Mouse (Mus musculus) neural tube, embryonic 13.5 days (tissue): ENCODE results near the gene Picalm. TPM values are rescaled to one million over a fixed set of nuclear protein-coding genes. Genes with fewer than 3 reads are reported as not detected.
A peak's percentile ranks its signal among the peaks of the same experiment; 100 is the strongest.
"Not testable (repeated sequence)": the region's sequence is repeated elsewhere in the genome, so short reads cannot be mapped to it uniquely, and the experiment has no call there.

Source experiments
- ATAC-seq: fragments of 200-750 bp; cut with Nextera tagmentation; 2 replicates; pipeline ENCODE4 v1.8.0; 2017; ENCODE audit warnings: low read depth, mild to moderate bottlenecking, moderate TSS enrichment, moderate library complexity
- H3K27ac ChIP-seq: fragments of 300-500 bp; sonication (generic); replicated peaks from 2 replicates; pipeline ENCODE4 v1.5.1; 2015; ENCODE audit warnings: moderate library complexity, mild to moderate bottlenecking, inconsistent platforms
- H3K27me3 ChIP-seq: fragments of 300-500 bp; sonication (generic); 2 replicates; pipeline ENCODE4 v1.6.1; 2015; ENCODE audit warnings: mild to moderate bottlenecking, inconsistent platforms
- H3K36me3 ChIP-seq: fragments of 300-500 bp; sonication (generic); 2 replicates; pipeline ENCODE4 v1.6.1; 2015; ENCODE audit warnings: mild to moderate bottlenecking, inconsistent platforms
- H3K4me1 ChIP-seq: fragments of 300-500 bp; sonication (generic); replicated peaks from 2 replicates; pipeline ENCODE4 v1.6.1; 2015; ENCODE audit warnings: inconsistent platforms
- H3K4me2 ChIP-seq: fragments of 300-500 bp; sonication (generic); 2 replicates; pipeline ENCODE4 v1.6.1; 2015; ENCODE audit warnings: inconsistent platforms, mild to moderate bottlenecking, moderate library complexity
- H3K4me3 ChIP-seq: fragments of 300-500 bp; sonication (generic); 2 replicates; pipeline ENCODE4 v1.5.1; 2015; ENCODE audit warnings: mild to moderate bottlenecking, inconsistent platforms
- H3K9ac ChIP-seq: fragments of 300-500 bp; sonication (generic); 2 replicates; pipeline ENCODE4 v1.6.1; 2015; ENCODE audit warnings: moderate library complexity, mild to moderate bottlenecking, inconsistent platforms
- H3K9me3 ChIP-seq: fragments of 300-500 bp; sonication (generic); 2 replicates; pipeline ENCODE4 v1.6.1; 2016; ENCODE audit warnings: inconsistent platforms
- WGBS: fragments of 180-500 bp; shearing (Covaris S2); methylation state at CpG from one replicate; pipeline ENCODE4 v1.1.7; 2015; 5-methylcytosine and 5-hydroxymethylcytosine counted together
- polyA plus RNA-seq: library from polyadenylated mRNA; unstranded; fragments of >200 nt; fragmentation: Nextera tagmentation; extraction: Ambion mirVana; gene quantifications from 2 replicates; pipeline ENCODE4 v1.2.1, GENCODE M21; 2015

Gene Picalm
- polyA plus RNA-seq, 1 experiment from 2014 or later: 39.5 TPM

GRCm38 (mm10) chr7:90228075-90228474 is 98.1 kb downstream of the Picalm start:
- no peak for ATAC-seq
- Histone ChIP-seq H3K27ac (no peak overlapping the region), H3K9me3 (no peaks in the 10 kb centered on the region), H3K9ac (no peak overlapping the region), H3K27me3 (no peaks in the 10 kb centered on the region), H3K36me3 (no peaks in the 10 kb centered on the region), H3K4me1 (no peaks in the 10 kb centered on the region), H3K4me2 (no peak overlapping the region), H3K4me3 (no peak overlapping the region)
- WGBS: 87% methylated on average over 4 of the region's 4 CpGs

DNA sequence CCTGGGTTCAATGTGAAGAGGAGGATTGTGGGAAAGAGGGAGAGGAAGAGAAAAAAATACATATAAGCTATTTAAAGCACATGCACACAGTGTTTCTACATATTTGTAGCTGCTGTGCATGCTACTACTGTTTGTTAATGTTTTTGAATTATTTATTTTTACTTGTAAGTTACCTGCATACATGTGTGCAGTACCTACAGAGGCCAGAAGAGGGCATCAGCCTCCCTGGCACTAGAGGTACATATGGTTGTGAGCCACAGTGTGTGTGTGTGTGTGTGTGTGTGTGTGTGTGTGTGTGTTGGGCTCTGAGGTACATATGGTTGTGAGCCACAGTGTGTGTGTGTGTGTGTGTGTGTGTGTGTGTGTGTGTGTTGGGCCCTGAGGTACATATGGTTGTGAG is 98.9 kb downstream of the Picalm start:
- not testable (repeated sequence) for H3K9ac ChIP-seq, ATAC-seq, H3K27me3 ChIP-seq, H3K4me2 ChIP-seq, H3K9me3 ChIP-seq, H3K36me3 ChIP-seq, H3K4me1 ChIP-seq, H3K4me3 ChIP-seq, H3K27ac ChIP-seq

GRCm38 (mm10) chr7:90231431-90231830 is 101.4 kb downstream of the Picalm start:
- no peak overlapping the region for H3K27ac ChIP-seq
- no peaks in the 10 kb centered on the region; the same call in 1 of the 2 replicates for H3K4me1 ChIP-seq
- H3K27me3 ChIP-seq: no peaks in the 10 kb centered on the region
- H3K4me3 ChIP-seq: no peak overlapping the region
- no peak for ATAC-seq
- 89% methylated on average over 9 of the region's 9 CpGs for WGBS
- no peak overlapping the region for H3K9ac ChIP-seq
- no peaks in the 10 kb centered on the region for H3K36me3 ChIP-seq
- no peaks in the 10 kb centered on the region for H3K9me3 ChIP-seq
- H3K4me2 ChIP-seq: no peak overlapping the region

- Histone ChIP-seq H3K9me3 (no peaks in the 10 kb centered on the region), H3K4me2 (no peak overlapping the region), H3K9ac (no peak overlapping the region), H3K4me1 (no peaks in the 10 kb centered on the region; the same call in 1 of the 2 replicates), H3K4me3 (no peak overlapping the region), H3K27me3 (no peaks in the 10 kb centered on the region), H3K27ac (no peak overlapping the region), H3K36me3 (no peaks in the 10 kb centered on the region)
- ATAC-seq: no peak
- WGBS: 66% methylated on average over 4 of the region's 4 CpGs
Observed at GRCm38 (mm10) chr7:90233921-90234320, 103.9 kb downstream of the Picalm start.

GRCm38 (mm10) chr7:90236289-90236905 is 106.4 kb downstream of the Picalm start:
- H3K9ac ChIP-seq: no peak overlapping the region
- no peaks in the 10 kb centered on the region for H3K9me3 ChIP-seq
- no peak overlapping the region for H3K4me3 ChIP-seq
- H3K36me3 ChIP-seq: no peaks in the 10 kb centered on the region
- no peaks in the 10 kb centered on the region for H3K27me3 ChIP-seq
- no peaks in the 10 kb centered on the region; the same call in 1 of the 2 replicates for H3K4me1 ChIP-seq
- no peak overlapping the region for H3K4me2 ChIP-seq
- H3K27ac ChIP-seq: no peak overlapping the region
- no peak for ATAC-seq
- WGBS: 43% methylated on average over 4 of the region's 4 CpGs

GRCm38 (mm10) chr7:90243151-90243550 is 113.1 kb downstream of the Picalm start:
- 90% methylated on average over 6 of the region's 6 CpGs for WGBS
- H3K27ac ChIP-seq: no peak overlapping the region
- H3K4me3 ChIP-seq: no peak overlapping the region
- no peaks in the 10 kb centered on the region for H3K36me3 ChIP-seq
- no peaks in the 10 kb centered on the region for H3K9me3 ChIP-seq
- no peak overlapping the region for H3K9ac ChIP-seq
- H3K4me2 ChIP-seq: no peak overlapping the region
- no peak for ATAC-seq
- no peaks in the 10 kb centered on the region for H3K27me3 ChIP-seq
- H3K4me1 ChIP-seq: no peaks in the 10 kb centered on the region

GRCm38 (mm10) chr7:90243643-90244042 is 113.6 kb downstream of the Picalm start:
- Histone ChIP-seq H3K27ac (no peak overlapping the region), H3K36me3 (no peaks in the 10 kb centered on the region), H3K9me3 (no peaks in the 10 kb centered on the region), H3K4me3 (no peak overlapping the region), H3K27me3 (no peaks in the 10 kb centered on the region), H3K4me1 (no peaks in the 10 kb centered on the region), H3K4me2 (no peak overlapping the region), H3K9ac (no peak overlapping the region)
- WGBS: 79% methylated on average over 5 of the region's 5 CpGs
- no peak for ATAC-seq

DNA sequence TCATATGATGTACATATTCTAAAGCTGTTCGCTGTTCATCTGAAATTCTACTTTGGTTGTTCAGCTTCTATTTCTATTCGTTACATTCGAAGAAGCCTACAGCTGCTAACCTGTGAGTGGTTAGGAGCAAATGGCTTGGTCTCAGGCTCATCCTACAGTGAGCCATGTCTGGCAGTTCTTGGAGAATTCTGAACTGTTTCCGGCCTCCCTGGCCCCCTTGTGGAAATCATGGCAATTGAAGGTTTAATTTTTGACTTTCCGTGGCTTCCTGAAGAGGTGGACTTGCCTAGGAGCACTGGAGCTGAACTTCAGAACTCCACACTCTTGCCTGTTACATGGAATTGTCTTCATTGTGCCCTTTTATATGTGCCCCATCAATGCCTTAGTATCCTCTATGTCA is 122.9 kb downstream of the Picalm start:
- no peak for ATAC-seq

DNA sequence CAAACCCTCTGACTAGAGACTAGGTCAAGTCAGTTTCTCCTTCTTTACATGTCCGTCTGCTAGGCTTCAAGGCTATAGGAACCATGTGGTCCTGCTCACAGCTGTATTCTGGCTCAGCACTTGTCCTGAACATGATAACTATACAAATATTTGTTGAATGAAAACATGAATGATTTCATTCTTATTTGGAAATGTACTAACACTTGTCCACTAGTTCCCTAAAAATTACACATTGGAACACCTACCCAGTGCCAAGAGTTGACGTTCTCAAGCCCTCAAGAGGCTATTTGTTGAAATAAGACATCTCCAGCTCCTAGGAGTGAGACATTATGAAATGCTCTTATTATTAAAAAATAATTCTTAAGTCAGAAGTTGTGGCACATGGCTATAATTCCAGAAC is 128.7 kb downstream of the Picalm start:
- Histone ChIP-seq H3K4me2 (no peak overlapping the region), H3K27ac (no peak overlapping the region), H3K9ac (no peak overlapping the region), H3K4me1 (peaks cover 19% of the 10 kb centered on the region), H3K36me3 (no peaks in the 10 kb centered on the region), H3K9me3 (no peaks in the 10 kb centered on the region), H3K4me3 (no peak overlapping the region), H3K27me3 (no peaks in the 10 kb centered on the region)
- WGBS: 93% methylated on average over 2 of the region's 2 CpGs
- ATAC-seq: no peak

More for the DNA sequence above, 122.9 kb downstream of the Picalm start:
- H3K4me2 ChIP-seq: no peak overlapping the region
- H3K4me3 ChIP-seq: no peak overlapping the region
- 78% methylated on average over 5 of the region's 5 CpGs for WGBS
- H3K27me3 ChIP-seq: no peaks in the 10 kb centered on the region
- no peak overlapping the region for H3K27ac ChIP-seq
- H3K9me3 ChIP-seq: no peaks in the 10 kb centered on the region
- H3K36me3 ChIP-seq: no peaks in the 10 kb centered on the region
- no peak overlapping the region for H3K9ac ChIP-seq
- no peaks in the 10 kb centered on the region for H3K4me1 ChIP-seq

GRCm38 (mm10) chr7:90259899-90260298 is 129.9 kb downstream of the Picalm start:
- no peaks in the 10 kb centered on the region for H3K27me3 ChIP-seq
- WGBS: 81% methylated on average over 2 of the region's 2 CpGs
- H3K9ac ChIP-seq: no peak overlapping the region
- no peaks in the 10 kb centered on the region for H3K9me3 ChIP-seq
- ATAC-seq: no peak
- H3K4me3 ChIP-seq: no peak overlapping the region
- peaks cover 19% of the 10 kb centered on the region for H3K4me1 ChIP-seq
- no peaks in the 10 kb centered on the region for H3K36me3 ChIP-seq
- no peak overlapping the region for H3K27ac ChIP-seq
- H3K4me2 ChIP-seq: no peak overlapping the region

DNA sequence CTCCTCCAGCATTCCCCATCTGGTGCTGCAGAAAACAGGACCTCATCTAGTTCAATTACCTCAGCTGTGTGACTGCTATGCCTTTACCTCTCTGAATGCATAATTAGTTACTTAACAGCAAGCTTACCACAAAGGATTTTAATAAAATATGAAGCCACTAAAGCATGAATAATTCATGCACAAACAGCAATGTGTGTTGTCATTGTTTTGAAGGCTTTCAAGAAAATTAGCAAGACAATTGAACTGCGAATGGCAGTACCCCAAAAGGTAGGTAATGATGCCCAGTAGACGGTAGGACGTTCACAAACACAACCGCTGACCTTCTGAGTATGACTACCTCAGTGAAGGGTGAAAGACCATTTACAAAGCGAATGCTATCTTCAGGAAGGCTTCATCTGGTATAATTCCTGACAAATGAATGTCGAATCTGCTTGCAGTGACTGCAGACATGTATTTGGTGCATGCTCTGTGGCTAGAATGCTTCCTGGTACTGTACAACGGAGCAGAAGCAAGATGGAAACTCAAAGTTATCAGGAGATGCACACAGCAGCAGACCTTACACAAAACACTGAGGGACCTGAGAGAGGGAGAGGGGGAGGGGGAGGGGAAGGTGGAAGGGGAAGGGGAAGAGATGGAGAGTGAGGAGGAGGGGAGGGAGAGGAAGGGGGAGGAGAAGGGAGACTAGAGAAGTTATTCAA is 132.0 kb downstream of the Picalm start:
- peak overlapping the region; percentile 82 for H3K27ac ChIP-seq
- peak overlapping the region; percentile 34; the same call in 1 of the 2 replicates for H3K9ac ChIP-seq
- 15% methylated on average over 7 of the region's 7 CpGs for WGBS

More for the DNA sequence above, 132.0 kb downstream of the Picalm start:
- H3K9me3 ChIP-seq: no peaks in the 10 kb centered on the region
- H3K4me1 ChIP-seq: peaks cover 26% of the 10 kb centered on the region
- peak overlapping the region; percentile 37 for H3K4me2 ChIP-seq
- no peaks in the 10 kb centered on the region for H3K36me3 ChIP-seq
- H3K4me3 ChIP-seq: no peak overlapping the region
- ATAC-seq: peak; percentile 74
- H3K27me3 ChIP-seq: no peaks in the 10 kb centered on the region
